Mouse (Mus musculus) inflammation-experienced regulatory T-cells, adult 6 months (primary cell): ENCODE results near the gene Axin1. TPM values are rescaled to one million over a fixed set of nuclear protein-coding genes. Genes with fewer than 3 reads are reported as not detected.

Source experiments
- ATAC-seq: one replicate; pipeline ENCODE4 v1.8.0; 2017
- polyA plus RNA-seq, 3 experiments: library from polyadenylated mRNA; unstranded; fragments of 100-300 nt; shearing (Covaris generic); gene quantifications; one replicate each; pipeline ENCODE4 v1.2.1; 2017

Axin1 gene
- polyA plus RNA-seq, 3 experiments from 2014 or later = 10.3 to 11.0 (median 10.9) TPM

DNA sequence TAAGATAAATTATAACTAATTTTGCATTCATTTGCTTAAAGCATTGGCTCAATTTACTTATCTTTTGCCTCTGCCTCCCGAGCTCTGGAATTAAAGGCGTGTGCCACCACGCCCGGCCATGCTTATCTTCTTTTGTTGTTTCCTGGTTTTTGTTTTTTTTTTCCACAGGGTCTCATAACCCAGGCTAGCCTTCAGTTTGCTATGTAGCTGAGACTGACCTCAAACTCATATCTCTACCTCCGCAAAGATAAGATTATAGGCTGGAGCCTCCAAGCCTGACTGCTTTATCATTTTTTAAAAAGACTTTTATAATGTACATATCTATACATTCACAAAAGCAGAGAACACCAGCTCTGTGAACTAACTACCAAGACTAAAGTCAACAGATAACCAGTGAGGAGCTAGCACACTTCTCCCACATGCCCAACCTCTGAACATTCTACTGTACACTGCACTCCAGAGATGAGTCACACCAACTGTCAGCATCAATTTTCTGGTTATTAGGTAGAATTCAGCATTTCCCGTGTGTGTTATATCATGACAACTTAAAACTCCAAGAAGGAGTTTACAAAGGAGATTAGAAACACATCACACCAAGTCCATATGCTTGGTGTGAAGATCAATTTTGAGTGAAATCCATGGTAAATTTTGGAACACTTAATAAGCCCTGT lies 101.8 kb downstream of the Axin1 start:
- ATAC-seq = no peak

- no peak for ATAC-seq
Observed at GRCm38 (mm10) chr17:26240990-26241389, 102.5 kb downstream of the Axin1 start.

DNA sequence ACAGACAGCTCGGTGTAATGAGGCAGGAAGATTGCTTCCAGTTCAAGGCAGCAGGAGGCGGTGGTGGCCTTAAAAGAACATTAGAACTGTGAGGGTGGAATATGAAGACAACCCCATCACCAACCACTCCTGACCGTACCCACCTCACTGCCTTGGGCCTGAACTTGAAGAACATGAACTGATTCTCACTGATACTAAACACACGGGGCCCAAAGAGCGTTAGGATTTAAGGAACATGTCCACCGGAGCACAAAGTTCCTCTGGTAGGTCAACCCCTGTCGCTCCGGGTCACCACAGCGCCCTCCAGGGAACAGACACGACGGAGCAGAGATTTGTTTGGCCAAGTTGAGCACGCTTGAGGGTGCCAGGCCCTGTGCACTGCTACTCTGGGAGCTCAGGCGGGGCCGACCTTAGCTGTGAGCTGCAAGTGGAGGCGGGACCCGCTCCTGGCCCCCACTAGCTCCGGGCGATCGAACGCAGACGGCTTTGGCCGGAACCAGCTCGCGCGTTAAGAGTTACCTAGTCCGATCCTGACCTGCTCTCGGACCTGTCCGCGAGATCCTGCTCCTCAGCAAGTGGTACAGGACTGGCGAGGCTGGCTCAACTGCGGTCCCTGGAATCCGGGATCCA lies 105.1 kb downstream of the Axin1 start:
- ATAC-seq = peak; percentile 58

- peak; percentile 87 for ATAC-seq
Observed at GRCm38 (mm10) chr17:26244101-26244841, 105.8 kb downstream of the Axin1 start, which contains the start of gene Fam234a. Gene Fam234a (minus strand): TSS chr17:26244242.

Other genes starting within 250 kb of the Axin1 start
- 1 to 10 TPM; 6.0 to 7.9 (median 7.5) TPM for gene Rab40c, start 219.0 kb upstream of the Axin1 start, polyA plus RNA-seq
- 10 to 100 TPM; 22.0 to 28.6 (median 27.4) TPM for gene Pigq, start 193.8 kb upstream of the Axin1 start, polyA plus RNA-seq
- not detected for gene Nhlrc4, start 193.7 kb upstream of the Axin1 start, polyA plus RNA-seq
- not detected for gene A930017K11Rik, start 186.1 kb upstream of the Axin1 start, polyA plus RNA-seq
- gene Capn15, start 152.9 kb upstream of the Axin1 start, polyA plus RNA-seq = 1 to 10 TPM; 5.6 to 6.0 (median 5.7) TPM
- gene Rab11fip3, start 69.1 kb upstream of the Axin1 start, polyA plus RNA-seq = 1 to 10 TPM; 1.6 to 3.0 (median 2.7) TPM
- 10 to 100 TPM; 14.2 to 26.5 (median 21.7) TPM for gene Decr2, start 48.4 kb upstream of the Axin1 start, polyA plus RNA-seq
- 1 to 10 TPM in 1 of 3 experiments, under 1 TPM in 2; 0.39 to 1.0 (median 0.52) TPM for gene Nme4, start 43.1 kb upstream of the Axin1 start, polyA plus RNA-seq
- gene Tmem8, start 25.4 kb upstream of the Axin1 start, polyA plus RNA-seq = 1 to 10 TPM; 6.0 to 8.5 (median 6.3) TPM
- 100 to 1,000 TPM in 2 of 3 experiments, 10 to 100 TPM in 1; 94.6 to 150 (median 125) TPM for gene Mrpl28, start 15.2 kb upstream of the Axin1 start, polyA plus RNA-seq
- gene Pdia2, start 60.4 kb downstream of the Axin1 start, polyA plus RNA-seq = not detected
- gene Rgs11, start 64.3 kb downstream of the Axin1 start, polyA plus RNA-seq = 10 to 100 TPM in 1 of 3 experiments, 1 to 10 TPM in 2; 4.7 to 12.3 (median 6.2) TPM
- gene Arhgdig, start 69.1 kb downstream of the Axin1 start, polyA plus RNA-seq = not detected
- 10 to 100 TPM; 19.9 to 34.9 (median 23.7) TPM for gene Fam234a, start 105.6 kb downstream of the Axin1 start, polyA plus RNA-seq
- gene Luc7l, start 114.2 kb downstream of the Axin1 start, polyA plus RNA-seq = 10 to 100 TPM; 50.3 to 60.4 (median 56.9) TPM